Mouse (Mus musculus) forebrain, embryonic 10.5 days (tissue): ENCODE data around the gene Ctrc. TPM values are rescaled to one million over a fixed set of nuclear protein-coding genes. Genes with fewer than 3 reads are reported as not detected.

ENCODE experiments used
- DNase-seq: peaks from one replicate; pipeline ENCODE4 v3.0.0-alpha.2; 2017; ENCODE audit warnings: low spot score; ENCODE audit errors: extremely low spot score
- H3K27ac ChIP-seq: fragments of 300-500 bp; sonication (generic); 2 replicates; pipeline ENCODE4 v1.5.1; 2016; ENCODE audit warnings: mild to moderate bottlenecking
- H3K27me3 ChIP-seq: fragments of 300-500 bp; sonication (generic); 2 replicates; pipeline ENCODE4 v1.6.1; 2016; ENCODE audit warnings: mild to moderate bottlenecking; ENCODE audit not compliant: poor library complexity, severe bottlenecking
- H3K36me3 ChIP-seq: fragments of 300-500 bp; sonication (generic); replicated peaks from 2 replicates; pipeline ENCODE4 v1.6.1; 2016; ENCODE audit warnings: mild to moderate bottlenecking, moderate library complexity
- H3K4me1 ChIP-seq: fragments of 300-500 bp; sonication (generic); 2 replicates; pipeline ENCODE4 v1.6.1; 2016
- H3K4me3 ChIP-seq: fragments of 300-500 bp; sonication (generic); 2 replicates; pipeline ENCODE4 v1.5.1; 2016; ENCODE audit warnings: mild to moderate bottlenecking, moderate library complexity
- H3K9me3 ChIP-seq: fragments of 300-500 bp; sonication (generic); 2 replicates; pipeline ENCODE4 v1.6.1; 2016; ENCODE audit warnings: mild to moderate bottlenecking, moderate library complexity
- WGBS: fragments of 180-500 bp; shearing (Covaris S2); methylation state at CpG from one replicate; pipeline ENCODE4 v1.1.7; 2016; 5-methylcytosine and 5-hydroxymethylcytosine counted together
- polyA plus RNA-seq: library from polyadenylated mRNA; unstranded; fragments of >200 nt; fragmentation: Nextera tagmentation; extraction: Ambion mirVana; gene quantifications from 2 replicates; pipeline ENCODE4 v1.2.1, GENCODE M21; 2016

The Ctrc gene
- polyA plus RNA-seq, 1 experiment from 2014 or later = not detected

- peaks cover 4% of the 10 kb centered on the region; the same call in 1 of the 2 replicates for H3K4me1 ChIP-seq
- H3K4me3 ChIP-seq = no peak overlapping the region
Measured at GRCm38 (mm10) chr4:141830381-141830780, 15.8 kb downstream of the Ctrc start.

GRCm38 (mm10) chr4:141828177-141828576, 18.0 kb downstream of the Ctrc start:
- Histone ChIP-seq H3K36me3 (no peaks in the 10 kb centered on the region), H3K4me3 (no peak overlapping the region), H3K27me3 (no peaks in the 10 kb centered on the region), H3K4me1 (peaks cover 5% of the 10 kb centered on the region; the same call in 1 of the 2 replicates), H3K27ac (no peak overlapping the region), H3K9me3 (no peaks in the 10 kb centered on the region)
- DNase-seq = no peak
- WGBS = 76% methylated on average over 4 of the region's 4 CpGs

More at GRCm38 (mm10) chr4:141830381-141830780, 15.8 kb downstream of the Ctrc start:
- WGBS = 57% methylated on average over 11 of the region's 11 CpGs
- Histone ChIP-seq H3K27me3 (no peaks in the 10 kb centered on the region), H3K36me3 (no peaks in the 10 kb centered on the region), H3K27ac (no peak overlapping the region), H3K9me3 (no peaks in the 10 kb centered on the region)
- no peak for DNase-seq

- DNase-seq = no peak
- H3K36me3 ChIP-seq = no peaks in the 10 kb centered on the region
- H3K27me3 ChIP-seq = no peaks in the 10 kb centered on the region
- H3K4me3 ChIP-seq = no peak overlapping the region
- no peaks in the 10 kb centered on the region for H3K9me3 ChIP-seq
- WGBS = 92% methylated on average over 2 of the region's 2 CpGs
- peaks cover 9% of the 10 kb centered on the region for H3K4me1 ChIP-seq
- no peak overlapping the region for H3K27ac ChIP-seq
Measured at GRCm38 (mm10) chr4:141827401-141827800, 18.8 kb downstream of the Ctrc start.

GRCm38 (mm10) chr4:141826060-141826459, 20.1 kb downstream of the Ctrc start, which contains the start of gene Cela2a:
TSS of gene Cela2a (minus strand) at chr4:141826160.
- Histone ChIP-seq H3K36me3 (no peaks in the 10 kb centered on the region), H3K27me3 (no peaks in the 10 kb centered on the region), H3K27ac (no peak within 1 kb of the TSS), H3K4me3 (no peak within 1 kb of the TSS), H3K9me3 (no peaks in the 10 kb centered on the region), H3K4me1 (peaks cover 12% of the 10 kb centered on the region)
- 75% methylated on average over 5 of the region's 5 CpGs for WGBS
- no peak for DNase-seq

- no peaks in the 10 kb centered on the region for H3K36me3 ChIP-seq
Measured at GRCm38 (mm10) chr4:141822979-141823378, 23.2 kb downstream of the Ctrc start.

GRCm38 (mm10) chr4:141822089-141822488, 24.1 kb downstream of the Ctrc start:
- DNase-seq = no peak
- Histone ChIP-seq H3K9me3 (no peaks in the 10 kb centered on the region), H3K27ac (no peak overlapping the region), H3K4me3 (no peak overlapping the region), H3K4me1 (peaks cover 17% of the 10 kb centered on the region), H3K36me3 (no peaks in the 10 kb centered on the region), H3K27me3 (no peaks in the 10 kb centered on the region)
- 79% methylated on average over 10 of the region's 10 CpGs for WGBS

More at GRCm38 (mm10) chr4:141822979-141823378, 23.2 kb downstream of the Ctrc start:
- no peak overlapping the region for H3K27ac ChIP-seq
- peaks cover 8% of the 10 kb centered on the region; the same call in 1 of the 2 replicates for H3K4me1 ChIP-seq
- H3K4me3 ChIP-seq = no peak overlapping the region
- H3K27me3 ChIP-seq = no peaks in the 10 kb centered on the region
- WGBS = 70% methylated on average over 3 of the region's 3 CpGs
- H3K9me3 ChIP-seq = no peaks in the 10 kb centered on the region
- DNase-seq = no peak

GRCm38 (mm10) chr4:141821178-141821577, 25.0 kb downstream of the Ctrc start:
- no peaks in the 10 kb centered on the region for H3K9me3 ChIP-seq
- H3K4me3 ChIP-seq = no peak overlapping the region
- H3K27ac ChIP-seq = no peak overlapping the region
- H3K27me3 ChIP-seq = no peaks in the 10 kb centered on the region
- 0 out of 2 replicates have a peak, but pooled peaks cover 1% of the 10 kb centered on the region for H3K36me3 ChIP-seq
- DNase-seq = no peak
- H3K4me1 ChIP-seq = peaks cover 22% of the 10 kb centered on the region
- 86% methylated on average over 3 of the region's 3 CpGs for WGBS

- Histone ChIP-seq H3K9me3 (no peaks in the 10 kb centered on the region), H3K4me3 (no peak overlapping the region), H3K36me3 (peaks cover 20% of the 10 kb centered on the region), H3K27me3 (no peaks in the 10 kb centered on the region), H3K27ac (no peak overlapping the region), H3K4me1 (peaks cover 24% of the 10 kb centered on the region)
- DNase-seq = no peak
- WGBS = 95% methylated on average over 7 of the region's 7 CpGs
Measured at GRCm38 (mm10) chr4:141819316-141819715, 26.8 kb downstream of the Ctrc start.

GRCm38 (mm10) chr4:141818861-141819260, 27.3 kb downstream of the Ctrc start:
- WGBS = 91% methylated on average over 13 of the region's 13 CpGs
- no peaks in the 10 kb centered on the region for H3K27me3 ChIP-seq
- no peak overlapping the region for H3K4me3 ChIP-seq
- peaks cover 25% of the 10 kb centered on the region for H3K36me3 ChIP-seq
- no peaks in the 10 kb centered on the region for H3K9me3 ChIP-seq
- peaks cover 24% of the 10 kb centered on the region for H3K4me1 ChIP-seq
- no peak overlapping the region for H3K27ac ChIP-seq
- DNase-seq = no peak

GRCm38 (mm10) chr4:141817706-141818105, 28.5 kb downstream of the Ctrc start:
- no peak for DNase-seq
- H3K4me3 ChIP-seq = no peak overlapping the region
- H3K27me3 ChIP-seq = no peaks in the 10 kb centered on the region
- H3K36me3 ChIP-seq = peaks cover 35% of the 10 kb centered on the region
- peaks cover 20% of the 10 kb centered on the region for H3K4me1 ChIP-seq
- peak overlapping the region; percentile 40; the same call in 1 of the 2 replicates for H3K27ac ChIP-seq
- no peaks in the 10 kb centered on the region for H3K9me3 ChIP-seq
- WGBS = 51% methylated on average over 10 of the region's 10 CpGs

- peaks cover 16% of the 10 kb centered on the region for H3K4me1 ChIP-seq
- no peaks in the 10 kb centered on the region for H3K27me3 ChIP-seq
- peak overlapping the region; percentile 40 for H3K27ac ChIP-seq
- no peaks in the 10 kb centered on the region for H3K9me3 ChIP-seq
- 65% methylated on average over 14 of the region's 14 CpGs for WGBS
- peaks cover 42% of the 10 kb centered on the region for H3K36me3 ChIP-seq
- no peak for DNase-seq
- H3K4me3 ChIP-seq = no peak overlapping the region
Measured at GRCm38 (mm10) chr4:141816776-141817655, 29.1 kb downstream of the Ctrc start.

GRCm38 (mm10) chr4:141816267-141816666, 29.9 kb downstream of the Ctrc start:
- H3K27me3 ChIP-seq = no peaks in the 10 kb centered on the region
- no peaks in the 10 kb centered on the region for H3K9me3 ChIP-seq
- peaks cover 50% of the 10 kb centered on the region for H3K36me3 ChIP-seq
- H3K27ac ChIP-seq = peak overlapping the region; percentile 53
- peaks cover 16% of the 10 kb centered on the region for H3K4me1 ChIP-seq
- no peak overlapping the region for H3K4me3 ChIP-seq
- 84% methylated on average over 7 of the region's 7 CpGs for WGBS
- DNase-seq = no peak

- Histone ChIP-seq H3K27me3 (no peaks in the 10 kb centered on the region), H3K9me3 (no peaks in the 10 kb centered on the region), H3K36me3 (peaks cover 96% of the 10 kb centered on the region), H3K4me1 (0 out of 2 replicates have a peak, but pooled peaks cover 3% of the 10 kb centered on the region), H3K4me3 (no peak overlapping the region), H3K27ac (no peak overlapping the region)
- WGBS = 98% methylated on average over 7 of the region's 7 CpGs
- no peak for DNase-seq
Measured at GRCm38 (mm10) chr4:141811375-141811774, 34.8 kb downstream of the Ctrc start.
